Mouse (Mus musculus) embryonic facial prominence, embryonic 14.5 days (tissue): ENCODE results near the gene BC025920. TPM values are rescaled to one million over a fixed set of nuclear protein-coding genes. Genes with fewer than 3 reads are reported as not detected.
"Not testable (repeated sequence)": the region's sequence is repeated elsewhere in the genome, so short reads cannot be mapped to it uniquely, and the experiment has no call there.

Source experiments
- ATAC-seq: fragments of 200-750 bp; cut with Nextera tagmentation; 2 replicates; pipeline ENCODE4 v1.8.0; 2017; ENCODE audit warnings: low read depth, moderate number of reproducible peaks, moderate TSS enrichment
- DNase-seq: peaks from one replicate; pipeline ENCODE4 v3.0.0-alpha.2; 2015; ENCODE audit warnings: low spot score
- H3K27ac ChIP-seq: fragments of 300-500 bp; sonication (generic); replicated peaks from 2 replicates; pipeline ENCODE4 v1.5.1; 2014; ENCODE audit warnings: low read depth, mild to moderate bottlenecking, low read length, moderate library complexity
- H3K27me3 ChIP-seq: fragments of 300-500 bp; sonication (generic); replicated peaks from 2 replicates; pipeline ENCODE4 v1.6.1; 2014; ENCODE audit warnings: low read length; ENCODE audit not compliant: control insufficient read depth, insufficient read depth
- H3K36me3 ChIP-seq: fragments of 300-500 bp; sonication (generic); 2 replicates; pipeline ENCODE4 v1.6.1; 2014; ENCODE audit warnings: low read length, mixed read lengths; ENCODE audit not compliant: control insufficient read depth, insufficient read depth
- H3K4me1 ChIP-seq: fragments of 300-500 bp; sonication (generic); 2 replicates; pipeline ENCODE4 v1.6.1; 2014; ENCODE audit warnings: antibody characterized with exemption, low read length; ENCODE audit not compliant: control insufficient read depth, insufficient read depth
- H3K4me2 ChIP-seq: fragments of 300-500 bp; sonication (generic); 2 replicates; pipeline ENCODE4 v1.6.1; 2014; ENCODE audit warnings: low read depth, mild to moderate bottlenecking, low read length, moderate library complexity, mixed read lengths
- H3K4me3 ChIP-seq: fragments of 300-500 bp; sonication (generic); 2 replicates; pipeline ENCODE4 v1.5.1; 2014; ENCODE audit warnings: low read depth, mild to moderate bottlenecking, low read length
- H3K9ac ChIP-seq: fragments of 300-500 bp; sonication (generic); 2 replicates; pipeline ENCODE4 v1.6.1; 2014; ENCODE audit warnings: low read depth, mild to moderate bottlenecking, low read length, moderate library complexity, mixed read lengths
- H3K9me3 ChIP-seq: fragments of 300-500 bp; sonication (generic); 2 replicates; pipeline ENCODE4 v1.6.1; 2016; ENCODE audit warnings: low read length; ENCODE audit not compliant: control insufficient read depth
- WGBS: fragments of 180-500 bp; shearing (Covaris S2); extraction: QIAGEN DNeasy Blood & Tissue Kit; methylation state at CpG from one replicate; pipeline ENCODE4 v1.1.7; 2014; 5-methylcytosine and 5-hydroxymethylcytosine counted together
- polyA plus RNA-seq: library from polyadenylated mRNA; unstranded; fragments of >200 nt; fragmentation: Nextera tagmentation; extraction: Ambion mirVana; gene quantifications from 2 replicates; pipeline ENCODE4 v1.2.1, GENCODE M21; 2014

BC025920 gene
- polyA plus RNA-seq, 1 experiment from 2014 or later: 0.61 TPM

GRCm38 (mm10) chr10:81646015-81646555 is 40.0 kb downstream of the BC025920 start:
- peaks cover 16% of the 10 kb centered on the region; the same call in 1 of the 2 replicates for H3K4me1 ChIP-seq
- no peak for ATAC-seq
- no peak overlapping the region for H3K4me2 ChIP-seq
- no peaks in the 10 kb centered on the region for H3K36me3 ChIP-seq
- 82% methylated on average over 7 of the region's 7 CpGs for WGBS
- no peaks in the 10 kb centered on the region for H3K9me3 ChIP-seq
- H3K4me3 ChIP-seq: no peak overlapping the region
- no peaks in the 10 kb centered on the region for H3K27me3 ChIP-seq
- H3K27ac ChIP-seq: no peak overlapping the region
- DNase-seq: no peak
- no peak overlapping the region for H3K9ac ChIP-seq

DNA sequence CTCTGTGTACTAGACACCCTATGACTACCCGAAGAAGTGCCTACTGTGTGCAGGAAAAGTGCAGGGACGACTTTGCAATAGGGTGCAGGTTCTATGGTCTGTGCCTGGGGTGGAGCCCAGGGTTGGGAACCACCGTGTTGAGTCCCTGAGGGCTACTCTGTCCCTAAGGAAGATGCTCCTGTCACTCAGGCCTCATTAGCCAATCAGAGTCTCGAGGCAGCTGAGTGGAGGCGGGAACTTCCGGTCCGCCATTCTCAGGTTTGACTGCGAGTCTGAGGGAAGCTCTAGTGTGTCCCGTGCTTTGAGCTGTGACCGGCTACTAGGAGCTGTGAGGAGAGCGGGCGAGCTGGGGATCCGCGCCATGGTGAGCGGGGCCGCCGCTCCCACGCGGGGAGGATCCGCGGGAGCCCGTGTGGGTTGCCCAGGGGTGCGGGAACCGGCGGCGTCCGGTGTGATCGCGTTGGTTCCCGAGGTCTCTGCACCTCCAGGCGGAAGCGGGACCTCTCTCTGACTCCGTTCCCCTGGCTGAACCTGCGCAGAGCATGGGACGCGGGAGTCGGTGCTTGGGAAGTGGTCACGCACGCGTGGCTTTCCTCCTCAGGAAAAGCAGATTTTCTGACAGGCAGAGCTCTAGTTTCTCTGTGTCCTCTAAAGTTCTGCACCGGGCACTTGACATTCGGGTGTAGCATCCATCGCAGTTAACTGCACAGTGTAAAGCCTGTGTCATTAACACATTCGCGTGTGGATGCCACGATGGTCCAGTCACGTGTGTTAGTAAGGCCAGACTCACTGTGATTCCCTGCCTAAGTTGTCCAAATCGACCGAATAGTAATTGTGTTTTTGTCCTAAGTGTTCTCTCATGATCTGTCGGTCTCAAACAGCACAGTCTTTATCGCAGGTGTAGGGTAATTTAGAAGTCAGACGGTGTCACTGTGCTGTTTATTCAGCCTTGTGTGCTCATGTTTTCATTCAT is 43.0 kb downstream of the BC025920 start, which contains the start of gene Gm10778:
Gm10778 (plus strand) TSS at position 257 of the 973 bp plus-strand sequence.
- ATAC-seq: peak; percentile 95
- H3K4me1 ChIP-seq, H3K36me3 ChIP-seq, H3K27me3 ChIP-seq: not testable (repeated sequence)
- Histone ChIP-seq H3K9me3 (peaks cover 23% of the 10 kb centered on the region), H3K4me2 (peak within 1 kb of the TSS; percentile 61), H3K4me3 (peak within 1 kb of the TSS; percentile 51), H3K27ac (peak within 1 kb of the TSS; percentile 72; the same call in 1 of the 2 replicates), H3K9ac (peak within 1 kb of the TSS; percentile 66)
- DNase-seq: peak; percentile 93
- WGBS: 4% methylated on average over 26 of the region's 52 CpGs

DNA sequence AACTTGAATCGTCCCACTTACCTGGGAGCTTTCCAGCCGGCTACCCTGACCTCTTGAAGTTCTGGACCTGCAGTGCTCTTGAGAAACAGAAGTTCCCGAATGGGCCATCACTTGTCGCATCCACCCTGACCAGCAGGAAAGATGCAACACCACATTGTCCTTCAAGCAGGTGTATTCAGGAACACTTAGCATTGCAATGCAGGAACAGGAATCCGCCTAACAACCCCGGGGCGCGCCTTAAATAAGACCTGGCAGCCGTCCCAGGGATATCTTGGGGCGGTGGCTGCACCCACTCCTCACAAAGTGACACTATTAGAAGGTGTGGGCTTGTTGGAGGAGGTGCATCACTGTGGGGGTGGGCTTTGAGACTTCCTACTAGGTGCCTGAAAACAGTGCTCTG is 49.1 kb downstream of the BC025920 start:
- WGBS: 92% methylated on average over 10 of the region's 10 CpGs
- no peak overlapping the region for H3K4me2 ChIP-seq
- DNase-seq (no peak), ATAC-seq (no peak)
- peaks cover 48% of the 10 kb centered on the region for H3K36me3 ChIP-seq
- H3K4me1 ChIP-seq: no peaks in the 10 kb centered on the region
- no peak overlapping the region for H3K9ac ChIP-seq
- peaks cover 68% of the 10 kb centered on the region for H3K9me3 ChIP-seq
- H3K4me3 ChIP-seq: no peak overlapping the region
- H3K27ac ChIP-seq: no peak overlapping the region
- H3K27me3 ChIP-seq: no peaks in the 10 kb centered on the region

DNA sequence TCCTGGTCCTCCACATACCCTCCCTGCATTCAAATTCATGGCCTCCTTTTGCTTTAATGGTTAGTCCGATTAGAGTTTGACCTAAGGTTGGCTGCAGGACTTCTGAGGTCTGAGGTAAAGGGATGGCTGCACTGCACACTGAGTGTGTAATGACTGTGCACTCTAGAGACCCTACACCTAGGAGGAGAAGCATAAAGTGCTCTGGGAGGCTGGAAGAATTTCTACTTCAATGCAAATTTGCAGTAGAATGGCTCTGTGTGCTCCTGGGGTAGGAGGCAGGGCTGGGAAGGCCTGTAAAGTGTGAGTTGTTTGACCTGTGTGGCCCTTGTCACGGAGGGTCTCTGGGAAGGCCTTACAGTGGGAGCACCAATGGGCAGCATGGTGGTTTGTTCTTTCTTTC is 50.1 kb downstream of the BC025920 start:
- H3K27ac ChIP-seq: no peak overlapping the region
- no peak overlapping the region for H3K4me2 ChIP-seq
- peaks cover 73% of the 10 kb centered on the region for H3K9me3 ChIP-seq
- H3K36me3 ChIP-seq: peaks cover 52% of the 10 kb centered on the region
- H3K27me3 ChIP-seq: no peaks in the 10 kb centered on the region
- H3K4me3 ChIP-seq: no peak overlapping the region
- DNase-seq: no peak
- no peaks in the 10 kb centered on the region for H3K4me1 ChIP-seq
- no peak overlapping the region for H3K9ac ChIP-seq
- 98% methylated on average over 2 of the region's 2 CpGs for WGBS
- no peak for ATAC-seq

Other genes starting within 250 kb of the BC025920 start
- 6.8 and 9.8 TPM in 2 replicates for gene Mfsd12, start 248.8 kb upstream of the BC025920 start, polyA plus RNA-seq
- gene 4930404N11Rik, start 240.5 kb upstream of the BC025920 start, polyA plus RNA-seq: 0.31 and 0.71 TPM in 2 replicates
- gene Fzr1, start 227.8 kb upstream of the BC025920 start, polyA plus RNA-seq: 69.5 and 90.1 TPM in 2 replicates
- 61.4 and 67.1 TPM in 2 replicates for gene Dohh, start 221.8 kb upstream of the BC025920 start, polyA plus RNA-seq
- 2.4 and 2.6 TPM in 2 replicates for gene Gm48551, start 221.8 kb upstream of the BC025920 start, polyA plus RNA-seq
- gene Gm48552, start 217.3 kb upstream of the BC025920 start, polyA plus RNA-seq: 0.77 and 0.88 TPM in 2 replicates
- gene Smim24, start 213.2 kb upstream of the BC025920 start, polyA plus RNA-seq: 3.9 and 4.1 TPM in 2 replicates
- gene Nfic, start 150.6 kb upstream of the BC025920 start, polyA plus RNA-seq: 100.0 and 103 TPM in 2 replicates
- gene Celf5, start 123.6 kb upstream of the BC025920 start, polyA plus RNA-seq: 1.4 and 1.9 TPM in 2 replicates
- gene Ncln, start 109.9 kb upstream of the BC025920 start, polyA plus RNA-seq: 64.7 and 82.4 TPM in 2 replicates
- gene S1pr4, start 106.1 kb upstream of the BC025920 start, polyA plus RNA-seq: 0.65 and 0.73 TPM in 2 replicates
- 3.1 and 4.5 TPM in 2 replicates for gene Gna15, start 82.0 kb upstream of the BC025920 start, polyA plus RNA-seq
- gene Gna11, start 61.1 kb upstream of the BC025920 start, polyA plus RNA-seq: 87.7 and 88.4 TPM in 2 replicates
- gene Aes, start 46.8 kb upstream of the BC025920 start, polyA plus RNA-seq: 387 and 412 TPM in 2 replicates
- 30.2 and 39.4 TPM in 2 replicates for gene Tle2, start 31.7 kb upstream of the BC025920 start, polyA plus RNA-seq
- gene Tle6, start 5.2 kb upstream of the BC025920 start, polyA plus RNA-seq: 17.1 and 17.8 TPM in 2 replicates
- gene Sirt6, start 21.5 kb downstream of the BC025920 start, polyA plus RNA-seq: 24.4 and 29.0 TPM in 2 replicates
- gene Ankrd24, start 22.3 kb downstream of the BC025920 start, polyA plus RNA-seq: 7.2 and 7.3 TPM in 2 replicates
- 3.3 and 3.7 TPM in 2 replicates for gene Gm10778, start 42.8 kb downstream of the BC025920 start, polyA plus RNA-seq
- gene Zfp433, start 98.6 kb downstream of the BC025920 start, polyA plus RNA-seq: 13.1 and 16.2 TPM in 2 replicates
- 9.9 and 10.2 TPM in 2 replicates for gene Gm3055, start 164.9 kb downstream of the BC025920 start, polyA plus RNA-seq
- 2.1 and 2.8 TPM in 2 replicates for gene Gm4767, start 205.9 kb downstream of the BC025920 start, polyA plus RNA-seq